ENCODE assay signal across 28 mouse cellular contexts in the genomic region with DNA sequence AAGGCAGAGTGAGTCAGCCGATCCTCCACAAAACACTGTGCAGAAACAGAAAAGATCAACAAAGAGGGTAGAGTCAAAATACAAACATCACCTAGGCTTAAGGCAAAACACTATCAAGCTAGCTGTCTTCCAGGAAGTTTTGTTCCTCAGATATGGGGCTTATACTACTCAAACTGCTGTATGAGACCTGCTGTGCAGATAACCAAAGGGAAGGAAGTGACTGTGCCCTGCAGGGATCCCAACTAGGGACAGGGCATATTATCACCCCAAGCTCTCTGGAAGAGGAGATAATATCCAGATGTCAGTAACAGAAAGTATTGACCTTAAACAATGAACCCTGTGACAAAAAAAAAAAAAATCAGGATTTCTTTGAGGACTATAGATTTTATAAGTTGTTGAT. TPM values are rescaled to one million over a fixed set of nuclear protein-coding genes. Genes with fewer than 3 reads are reported as not detected.
DNase-seq lines count a peak whose midpoint lies in the region; ATAC-seq lines count a peak whose summit lies in the region.
"Had no signal": no experiment of that assay in that cellular context is flagged by ENCODE, and none has a peak within 500 bp of the region (broad histone marks: within the 10 kb centered on the region; RNA-seq: fewer than 3 reads in every experiment).

No protein-coding gene starts in this region.

- no peak overlapping the region for H3K4me2 ChIP-seq in heart, embryonic 12.5 days
- H3K4me2 ChIP-seq in hindbrain, embryonic 16.5 days (ENCODE audit: low read length) = no peak overlapping the region
- H3K4me2 ChIP-seq: embryonic facial prominence, embryonic 13.5 days; embryonic facial prominence, embryonic 15.5 days; forebrain, embryonic 12.5 days had no signal

- 35% methylated on average over 1 of the region's 1 CpGs for WGBS in heart, embryonic 12.5 days
- 77% methylated on average over 1 of the region's 1 CpGs for WGBS in hindbrain, embryonic 16.5 days

- H3K4me1 ChIP-seq in heart, embryonic 12.5 days (replicated peaks) = no peaks in the 10 kb centered on the region
- no peaks in the 10 kb centered on the region for H3K4me1 ChIP-seq in hindbrain, embryonic 16.5 days (ENCODE audit: control insufficient read depth, insufficient read depth, low read depth, low read length)
- H3K4me1 ChIP-seq: embryonic facial prominence, embryonic 13.5 days; embryonic facial prominence, embryonic 15.5 days; forebrain, embryonic 12.5 days had no signal

- no peaks in the 10 kb centered on the region for H3K27me3 ChIP-seq in heart, embryonic 12.5 days (replicated peaks)
- H3K27me3 ChIP-seq in hindbrain, embryonic 16.5 days (replicated peaks; ENCODE audit: control insufficient read depth, insufficient read depth, low read length) = no peaks in the 10 kb centered on the region
- H3K27me3 ChIP-seq: embryonic facial prominence, embryonic 13.5 days; embryonic facial prominence, embryonic 15.5 days; forebrain, embryonic 12.5 days; Patski had no signal

- no peak overlapping the region for H3K4me3 ChIP-seq in heart, embryonic 12.5 days
- no peak overlapping the region for H3K4me3 ChIP-seq in hindbrain, embryonic 16.5 days (ENCODE audit: low read length)
- H3K4me3 ChIP-seq: embryonic facial prominence, embryonic 13.5 days; embryonic facial prominence, embryonic 15.5 days; erythroblast, embryonic 14.5 days; forebrain, embryonic 10.5 days; forebrain, embryonic 12.5 days had no signal

- no peaks in the 10 kb centered on the region for H3K36me3 ChIP-seq in heart, embryonic 12.5 days
- no peaks in the 10 kb centered on the region for H3K36me3 ChIP-seq in hindbrain, embryonic 16.5 days (ENCODE audit: control insufficient read depth, insufficient read depth, low read length)
- H3K36me3 ChIP-seq: embryonic facial prominence, embryonic 13.5 days; embryonic facial prominence, embryonic 15.5 days; forebrain, embryonic 10.5 days; forebrain, embryonic 12.5 days had no signal

- DNase-seq in heart, postnatal 14 days = no peak
- DNase-seq in 416B (ENCODE audit: low read depth) = peak; percentile 56
- DNase-seq in adrenal gland, adult 18-20 months (ENCODE audit: low spot score in 2 of 2) = no peak
- DNase-seq: adrenal gland, adult 2 months; adrenal gland, postnatal 14 days; adrenal gland, postnatal 36 days; cerebellum, adult 11-12 months; cerebellum, adult 2 months; cerebellum, adult 9-10 months; cerebellum, postnatal 10 days; cerebellum, postnatal 25 days; embryo, embryonic 11 days had no signal

- H3K9me3 ChIP-seq in heart, embryonic 12.5 days (replicated peaks) = no peaks in the 10 kb centered on the region
- H3K9me3 ChIP-seq in hindbrain, embryonic 16.5 days (ENCODE audit: control insufficient read depth, low read length) = no peaks in the 10 kb centered on the region
- H3K9me3 ChIP-seq: embryonic facial prominence, embryonic 13.5 days; embryonic facial prominence, embryonic 15.5 days; forebrain, embryonic 10.5 days; forebrain, embryonic 12.5 days had no signal

- H3K27ac ChIP-seq in heart, embryonic 12.5 days (ENCODE audit: poor library complexity, severe bottlenecking) = no peak overlapping the region
- no peak overlapping the region for H3K27ac ChIP-seq in hindbrain, embryonic 16.5 days (ENCODE audit: low read depth, low read length)
- H3K27ac ChIP-seq: embryonic facial prominence, embryonic 13.5 days; embryonic facial prominence, embryonic 15.5 days; forebrain, embryonic 10.5 days; forebrain, embryonic 12.5 days had no signal

- peak; percentile 55; the same call in 1 of the 2 replicates for ATAC-seq in heart, embryonic 12.5 days (ENCODE audit: insufficient number of reproducible peaks, low FRiP score)
- peak; percentile 72 for ATAC-seq in common myeloid progenitor, adult 5-6 weeks (replicated peaks; ENCODE audit: low read depth, poor library complexity, severe bottlenecking)
- ATAC-seq in megakaryocyte-erythroid progenitor cell, adult 5-6 weeks (replicated peaks; ENCODE audit: low FRiP score, low TSS enrichment, poor library complexity, severe bottlenecking) = peak; percentile 55; the same call in 1 of the 2 replicates
- ATAC-seq in hindbrain, embryonic 16.5 days = no peak
- ATAC-seq: activated CD4-positive, CD25-positive, alpha-beta regulatory T cell, adult 4 months; forebrain, embryonic 14.5 days; forebrain, embryonic 16.5 days; Patski had no signal

- intact Hi-C loops in heart, postnatal 14 days (cut with DNase I) = no loop called here

- H3K9ac ChIP-seq in heart, embryonic 12.5 days = no peak overlapping the region
- no peak overlapping the region for H3K9ac ChIP-seq in hindbrain, embryonic 16.5 days (ENCODE audit: low read depth, low read length)
- H3K9ac ChIP-seq: embryonic facial prominence, embryonic 13.5 days; embryonic facial prominence, embryonic 15.5 days; forebrain, embryonic 12.5 days had no signal

RNA-seq across cellular contexts. Expression of a gene that starts 16.6 kb away (rescaled TPM):
- 17.5 and 18.7 TPM in 2 replicates for polyA plus RNA-seq in heart, embryonic 12.5 days (2016; fragmentation: Nextera tagmentation; extraction: Ambion mirVana)
- 10 to 100 TPM in 1 of 2 experiments, 1 to 10 TPM in 1; 8.1 to 10.3 TPM for total RNA-seq in heart, postnatal 14 days (2021)
- total RNA-seq in common myeloid progenitor, adult 5-6 weeks (2017) = 15.5 and 15.6 TPM in 2 replicates
- 9.1 and 11.2 TPM in 2 replicates for total RNA-seq in megakaryocyte-erythroid progenitor cell, adult 5-6 weeks (2014; fragmentation: Nextera tagmentation)
- 2.8 and 7.4 TPM in 2 replicates for total RNA-seq in megakaryocyte-erythroid progenitor cell, adult 5-6 weeks (2017)
- polyA plus RNA-seq in hindbrain, embryonic 16.5 days (2015; fragmentation: Nextera tagmentation; extraction: Ambion mirVana) = 11.9 and 13.6 TPM in 2 replicates
- total RNA-seq in adrenal gland, adult 18-20 months (2021) = 10 to 100 TPM; 28.7 to 67.3 TPM

RNA-seq across cellular contexts. Expression of a gene that starts 27.0 kb away (rescaled TPM):
- 0.54 and 0.78 TPM in 2 replicates for polyA plus RNA-seq in heart, embryonic 12.5 days (2016; fragmentation: Nextera tagmentation; extraction: Ambion mirVana)
- not detected for total RNA-seq in heart, postnatal 14 days (2021)
- total RNA-seq in common myeloid progenitor, adult 5-6 weeks (2017) = not detected in 2 replicates
- not detected in 2 replicates for total RNA-seq in megakaryocyte-erythroid progenitor cell, adult 5-6 weeks (2014; fragmentation: Nextera tagmentation)
- not detected in 2 replicates for total RNA-seq in megakaryocyte-erythroid progenitor cell, adult 5-6 weeks (2017)
- 0.04 and 0.06 TPM in 2 replicates for polyA plus RNA-seq in hindbrain, embryonic 16.5 days (2015; fragmentation: Nextera tagmentation; extraction: Ambion mirVana)
- 1 to 10 TPM in 1 of 2 experiments, under 1 TPM in 1; 0.10 to 3.5 TPM for total RNA-seq in adrenal gland, adult 18-20 months (2021)
- total RNA-seq: ES-E14 had no signal
- polyA plus RNA-seq: C2C12; embryonic facial prominence, embryonic 13.5 days; erythroblast, embryonic 14.5 days had no signal

RNA-seq across cellular contexts. Expression of a gene that starts 33.0 kb away (rescaled TPM):
- polyA plus RNA-seq in heart, embryonic 12.5 days (2016; fragmentation: Nextera tagmentation; extraction: Ambion mirVana) = not detected in 2 replicates
- total RNA-seq in heart, postnatal 14 days (2021) = not detected
- total RNA-seq in common myeloid progenitor, adult 5-6 weeks (2017) = not detected in 2 replicates
- total RNA-seq in megakaryocyte-erythroid progenitor cell, adult 5-6 weeks (2014; fragmentation: Nextera tagmentation) = not detected in 2 replicates
- total RNA-seq in megakaryocyte-erythroid progenitor cell, adult 5-6 weeks (2017) = not detected in 2 replicates
- polyA plus RNA-seq in hindbrain, embryonic 16.5 days (2015; fragmentation: Nextera tagmentation; extraction: Ambion mirVana) = not detected in 2 replicates
- not detected for total RNA-seq in adrenal gland, adult 18-20 months (2021)
- total RNA-seq: adrenal gland, adult 2 months; adrenal gland, postnatal 36 days; ES-E14 had no signal
- polyA plus RNA-seq: activated CD4-positive, CD25-positive, alpha-beta regulatory T cell, adult 4 months; adrenal gland, adult 2 months; C2C12; cerebellum, adult 2 months; embryonic facial prominence, embryonic 11.5 days; embryonic facial prominence, embryonic 13.5 days; embryonic facial prominence, embryonic 15.5 days; erythroblast, embryonic 14.5 days; forebrain, embryonic 10.5 days; forebrain, embryonic 12.5 days; forebrain, embryonic 14.5 days; forebrain, embryonic 16.5 days; Patski had no signal
